Mouse (Mus musculus): ENCODE measurements at regions not wholly inside any gene's neighbourhood (a gene's known extent, or its start where the extent isn't known, plus 50 kb on each side); places are given as distances from the start of the nearest gene placed in this dataset.

DNA sequence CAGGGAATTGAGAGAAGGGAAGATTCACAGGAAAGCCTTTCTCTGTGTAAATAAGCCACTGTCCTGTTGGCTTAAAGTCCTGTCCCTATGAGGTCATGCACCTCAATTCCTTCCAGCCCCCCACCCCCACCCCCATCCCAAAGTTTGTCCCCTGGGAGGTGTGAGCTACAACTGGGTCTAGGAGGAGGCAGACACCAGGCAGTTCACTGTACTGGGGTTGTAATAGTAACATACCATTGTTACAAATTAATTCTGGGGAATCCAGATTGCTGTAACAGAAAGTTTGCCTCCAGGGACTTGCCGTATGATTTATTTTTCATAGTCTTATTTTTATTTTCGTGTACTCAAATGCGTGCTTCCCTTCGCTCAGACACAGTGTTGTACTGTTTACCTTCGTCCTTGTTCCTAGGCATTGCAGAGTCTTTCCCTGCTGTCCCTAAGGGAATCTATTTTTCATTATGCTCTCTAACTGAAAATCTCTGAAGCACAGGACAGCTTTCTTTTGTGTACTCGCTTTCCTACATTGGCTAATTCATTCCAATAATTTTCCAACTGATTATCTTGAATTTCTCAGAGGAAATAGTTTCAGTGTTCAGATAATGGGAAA, 244.2 kb downstream of the Mex3b start:
- TF ChIP-seq EP300 (IDR thresholded peaks at IDR 0.05; ENCODE audit: low read depth in 1 of 2, low read length in 2 of 2) (no peak), TBP (IDR thresholded peaks at IDR 0.05; ENCODE audit: low read depth, low read length) (no peak), POLR2A (IDR thresholded peaks at IDR 0.05; ENCODE audit: control insufficient read depth in 1 of 2, insufficient read depth in 1 of 2, low read depth in 1 of 2, low read length in 2 of 2, poor library complexity in 1 of 2) (no peak), GABPA (IDR thresholded peaks at IDR 0.05; ENCODE audit: low read depth, low read length) (no peak), UBTF (IDR thresholded peaks at IDR 0.05; ENCODE audit: borderline replicate concordance, insufficient read depth, low read depth, low read length) (no peak), MEF2A (IDR thresholded peaks at IDR 0.05; ENCODE audit: extremely low read depth, insufficient replicate concordance, low read depth, low read length, poor library complexity, severe bottlenecking) (no peak)
